Mouse (Mus musculus) Muller cell, postnatal 12 days (primary cell): ENCODE measurements around the gene Scgb1b18.
"Not testable (repeated sequence)": the region's sequence is repeated elsewhere in the genome, so short reads cannot be mapped to it uniquely, and the experiment has no call there.

Experiments used
- DNase-seq: peaks from one replicate; pipeline ENCODE4 v3.0.0-alpha.2; 2015; ENCODE audit errors: inconsistent ontology term

The Scgb1b18 gene

GRCm38 (mm10) chr7:33185268-33185667, at the start of gene Scgb1b18:
Scgb1b18 (plus strand) TSS chr7:33185568.
- not testable (repeated sequence) for DNase-seq

- not testable (repeated sequence) for DNase-seq
Measured at GRCm38 (mm10) chr7:33173764-33174163, 11.6 kb upstream of the Scgb1b18 start, which contains the start of gene Scgb2b18. Scgb2b18 (minus strand) TSS chr7:33173864.
